Mouse (Mus musculus) ovary, postnatal 14 days (tissue): ENCODE measurements around the gene Tspan12.
A peak's percentile ranks its signal among the peaks of the same experiment; 100 is the strongest.
"Not testable (repeated sequence)": the region's sequence is repeated elsewhere in the genome, so short reads cannot be mapped to it uniquely, and the experiment has no call there.

ENCODE experiments used
- DNase-seq: peaks from one replicate; pipeline ENCODE4 v3.0.0; 2022; ENCODE audit warnings: low spot score

Tspan12 gene

GRCm38 (mm10) chr6:21828437-21828836 is 23.9 kb downstream of the Tspan12 start:
- DNase-seq = no peak

- no peak for DNase-seq
These were observed 24.3 kb downstream of the Tspan12 start for GRCm38 (mm10) chr6:21828001-21828400.

GRCm38 (mm10) chr6:21823694-21824093 is 28.6 kb downstream of the Tspan12 start:
- DNase-seq = no peak

GRCm38 (mm10) chr6:21823281-21823680 is 29.0 kb downstream of the Tspan12 start:
- DNase-seq = no peak

GRCm38 (mm10) chr6:21822721-21823134 is 29.6 kb downstream of the Tspan12 start:
- no peak for DNase-seq

- DNase-seq = no peak
These were observed 34.1 kb downstream of the Tspan12 start for GRCm38 (mm10) chr6:21818107-21818807.

GRCm38 (mm10) chr6:21806005-21806404 is 46.3 kb downstream of the Tspan12 start:
- DNase-seq = no peak

GRCm38 (mm10) chr6:21805013-21805570 is 47.2 kb downstream of the Tspan12 start:
- no peak for DNase-seq

GRCm38 (mm10) chr6:21803483-21804340 is 48.6 kb downstream of the Tspan12 start:
- DNase-seq = no peak

GRCm38 (mm10) chr6:21798581-21798980 is 53.7 kb downstream of the Tspan12 start:
- DNase-seq = no peak

GRCm38 (mm10) chr6:21797087-21797486 is 55.2 kb downstream of the Tspan12 start:
- DNase-seq = no peak

GRCm38 (mm10) chr6:21796413-21796812 is 55.9 kb downstream of the Tspan12 start:
- DNase-seq = no peak

GRCm38 (mm10) chr6:21795410-21795809 is 56.9 kb downstream of the Tspan12 start:
- DNase-seq = no peak

- DNase-seq = peak; percentile 61
These were observed 57.3 kb downstream of the Tspan12 start for GRCm38 (mm10) chr6:21795072-21795407.

- DNase-seq = no peak
These were observed 57.8 kb downstream of the Tspan12 start for GRCm38 (mm10) chr6:21794337-21795071.

GRCm38 (mm10) chr6:21791307-21791706 is 61.0 kb downstream of the Tspan12 start:
- no peak for DNase-seq

GRCm38 (mm10) chr6:21790550-21791086 is 61.7 kb downstream of the Tspan12 start:
- no peak for DNase-seq

- no peak for DNase-seq
These were observed 62.3 kb downstream of the Tspan12 start for GRCm38 (mm10) chr6:21790036-21790435.

- DNase-seq = not testable (repeated sequence)
These were observed 62.7 kb downstream of the Tspan12 start for GRCm38 (mm10) chr6:21789582-21789981.

- DNase-seq = no peak
These were observed 64.6 kb downstream of the Tspan12 start for GRCm38 (mm10) chr6:21787757-21788156.

- DNase-seq = no peak
These were observed 65.0 kb downstream of the Tspan12 start for GRCm38 (mm10) chr6:21787274-21787673.
